Mouse (Mus musculus) frontal cortex, postnatal 36 days (tissue): ENCODE data around the gene Snx15.
A peak's percentile ranks its signal among the peaks of the same experiment; 100 is the strongest.
"Not testable (repeated sequence)": the region's sequence is repeated elsewhere in the genome, so short reads cannot be mapped to it uniquely, and the experiment has no call there.

Source experiments
- DNase-seq, 2 experiments: peaks; one replicate each; pipeline ENCODE4 v3.0.0; 2022; ENCODE audit warnings: low spot score in 2 of 2

Gene Snx15

GRCm38 (mm10) chr19:6127760-6128341 lies at the start of gene Snx15:
Gene Snx15, minus strand, starts transcription at chr19:6128304.
- DNase-seq = peak; percentile 96 to 97

- DNase-seq = no peak
These were observed 46.7 kb upstream of the Snx15 start for GRCm38 (mm10) chr19:6174771-6175170.

GRCm38 (mm10) chr19:6171215-6171614 lies 43.1 kb upstream of the Snx15 start:
- DNase-seq = no peak

- no peak for DNase-seq
These were observed 38.6 kb upstream of the Snx15 start for GRCm38 (mm10) chr19:6166750-6167149.

- DNase-seq = no peak
These were observed 35.9 kb upstream of the Snx15 start for GRCm38 (mm10) chr19:6163872-6164547.

GRCm38 (mm10) chr19:6157220-6157619 lies 29.1 kb upstream of the Snx15 start:
- no peak for DNase-seq

GRCm38 (mm10) chr19:6156372-6156771 lies 28.3 kb upstream of the Snx15 start:
- DNase-seq = no peak

GRCm38 (mm10) chr19:6155174-6155573 lies 27.1 kb upstream of the Snx15 start:
- no peak for DNase-seq

GRCm38 (mm10) chr19:6144842-6145241 lies 16.7 kb upstream of the Snx15 start:
- DNase-seq = no peak

- peak; percentile 75 to 89 for DNase-seq
These were observed 13.3 kb upstream of the Snx15 start, which contains the start of gene Arl2 for GRCm38 (mm10) chr19:6141394-6141749. Gene Arl2, minus strand, starts transcription at chr19:6141548.

- DNase-seq = peak; percentile 91 to 93
These were observed 12.7 kb upstream of the Snx15 start, which contains the start of gene Batf2 for GRCm38 (mm10) chr19:6140678-6141393. Gene Batf2, plus strand, starts transcription at chr19:6140983.

GRCm38 (mm10) chr19:6140374-6140677 lies 12.2 kb upstream of the Snx15 start:
- no peak for DNase-seq

- no peak for DNase-seq
These were observed 11.6 kb upstream of the Snx15 start for GRCm38 (mm10) chr19:6139701-6140100.

- DNase-seq = no peak
These were observed 8.3 kb upstream of the Snx15 start for GRCm38 (mm10) chr19:6136397-6136796.

- not testable (repeated sequence) for DNase-seq
These were observed 5.1 kb upstream of the Snx15 start for GRCm38 (mm10) chr19:6133197-6133596.

GRCm38 (mm10) chr19:6132171-6132827 lies 4.2 kb upstream of the Snx15 start:
- no peak for DNase-seq

GRCm38 (mm10) chr19:6130414-6131128 lies 2.5 kb upstream of the Snx15 start:
- not testable (repeated sequence) for DNase-seq

GRCm38 (mm10) chr19:6126789-6127580 lies 1.1 kb downstream of the Snx15 start:
- DNase-seq = no peak

- no peak for DNase-seq
These were observed 1.8 kb downstream of the Snx15 start for GRCm38 (mm10) chr19:6126289-6126688.

GRCm38 (mm10) chr19:6124898-6125297 lies 3.2 kb downstream of the Snx15 start:
- no peak for DNase-seq

- DNase-seq = no peak
These were observed 4.8 kb downstream of the Snx15 start for GRCm38 (mm10) chr19:6123330-6123729.
